Mouse (Mus musculus): ENCODE measurements around the gene Tulp2.

- TF ChIP-seq CTCF (IDR thresholded peaks at IDR 0.05; ENCODE audit: low read depth, low read length) = no peak
- no peak for TF ChIP-seq POLR2A (IDR thresholded peaks at IDR 0.05; ENCODE audit: borderline replicate concordance, low read depth, low read length)
Measured at GRCm38 (mm10) chr7:45489578-45489977, 7.9 kb downstream of the Tulp2 start.

Data from bone marrow macrophage, adult 2 months (primary cell).